Mouse (Mus musculus) midbrain, embryonic 15.5 days (tissue): ENCODE results near the gene Mcoln2. TPM values are rescaled to one million over a fixed set of nuclear protein-coding genes. Genes with fewer than 3 reads are reported as not detected.
A peak's percentile ranks its signal among the peaks of the same experiment; 100 is the strongest.
"Not testable (repeated sequence)": the region's sequence is repeated elsewhere in the genome, so short reads cannot be mapped to it uniquely, and the experiment has no call there.

ENCODE experiments used
- ATAC-seq: fragments of 200-750 bp; cut with Nextera tagmentation; replicated peaks from 2 replicates; pipeline ENCODE4 v1.8.0; 2017; ENCODE audit warnings: moderate TSS enrichment
- H3K27ac ChIP-seq: fragments of 300-500 bp; sonication (generic); 2 replicates; pipeline ENCODE4 v1.5.1; 2015; ENCODE audit warnings: mild to moderate bottlenecking, inconsistent platforms
- H3K27me3 ChIP-seq: fragments of 300-500 bp; sonication (generic); replicated peaks from 2 replicates; pipeline ENCODE4 v1.6.1; 2015; ENCODE audit warnings: inconsistent platforms
- H3K36me3 ChIP-seq: fragments of 300-500 bp; sonication (generic); replicated peaks from 2 replicates; pipeline ENCODE4 v1.6.1; 2015; ENCODE audit warnings: inconsistent platforms
- H3K4me1 ChIP-seq: fragments of 300-500 bp; sonication (generic); 2 replicates; pipeline ENCODE4 v1.6.1; 2015; ENCODE audit warnings: inconsistent platforms
- H3K4me2 ChIP-seq: fragments of 300-500 bp; sonication (generic); 2 replicates; pipeline ENCODE4 v1.6.1; 2015; ENCODE audit warnings: inconsistent platforms, mild to moderate bottlenecking, moderate library complexity
- H3K4me3 ChIP-seq: fragments of 300-500 bp; sonication (generic); 2 replicates; pipeline ENCODE4 v1.5.1; 2015; ENCODE audit warnings: mild to moderate bottlenecking, inconsistent platforms
- H3K9ac ChIP-seq: fragments of 300-500 bp; sonication (generic); 2 replicates; pipeline ENCODE4 v1.6.1; 2015; ENCODE audit warnings: mild to moderate bottlenecking, inconsistent platforms
- H3K9me3 ChIP-seq: fragments of 300-500 bp; sonication (generic); 2 replicates; pipeline ENCODE4 v1.6.1; 2016; ENCODE audit warnings: inconsistent platforms
- WGBS: fragments of 180-500 bp; shearing (Covaris S2); methylation state at CpG from one replicate; pipeline ENCODE4 v1.1.7; 2015; ENCODE audit warnings: mixed read lengths; 5-methylcytosine and 5-hydroxymethylcytosine counted together
- polyA plus RNA-seq: library from polyadenylated mRNA; unstranded; fragments of >200 nt; fragmentation: Nextera tagmentation; extraction: Ambion mirVana; gene quantifications from 2 replicates; pipeline ENCODE4 v1.2.1, GENCODE M21; 2015

The Mcoln2 gene
- polyA plus RNA-seq, 1 experiment from 2014 or later: 0.13 TPM

DNA sequence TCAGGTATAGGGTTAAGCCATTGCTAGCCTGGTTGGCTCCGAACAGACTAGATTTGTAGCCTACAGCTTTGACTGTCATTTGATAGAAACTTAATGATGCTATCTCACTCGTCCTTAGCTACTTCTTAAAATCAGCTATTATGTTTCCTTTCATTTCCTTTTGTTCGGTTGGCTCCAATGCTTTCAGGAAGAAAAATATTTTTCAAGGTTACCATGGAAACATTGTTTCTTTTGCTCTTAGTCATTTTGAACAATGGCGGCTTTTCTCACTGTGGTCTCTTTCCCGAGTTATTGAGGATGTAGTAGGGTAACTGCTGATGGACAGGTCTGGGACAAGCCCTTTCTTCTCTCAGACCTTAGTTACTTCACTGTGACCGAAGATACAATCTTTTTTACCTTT is 46.7 kb downstream of the Mcoln2 start:
- 31% methylated on average over 6 of the region's 6 CpGs for WGBS
- Histone ChIP-seq H3K4me2 (no peak overlapping the region), H3K27ac (no peak overlapping the region), H3K36me3 (no peaks in the 10 kb centered on the region), H3K4me1 (peaks cover 16% of the 10 kb centered on the region; the same call in 1 of the 2 replicates), H3K9me3 (no peaks in the 10 kb centered on the region), H3K27me3 (no peaks in the 10 kb centered on the region), H3K4me3 (no peak overlapping the region), H3K9ac (no peak overlapping the region)
- no peak; the same call in 1 of the 2 replicates for ATAC-seq

DNA sequence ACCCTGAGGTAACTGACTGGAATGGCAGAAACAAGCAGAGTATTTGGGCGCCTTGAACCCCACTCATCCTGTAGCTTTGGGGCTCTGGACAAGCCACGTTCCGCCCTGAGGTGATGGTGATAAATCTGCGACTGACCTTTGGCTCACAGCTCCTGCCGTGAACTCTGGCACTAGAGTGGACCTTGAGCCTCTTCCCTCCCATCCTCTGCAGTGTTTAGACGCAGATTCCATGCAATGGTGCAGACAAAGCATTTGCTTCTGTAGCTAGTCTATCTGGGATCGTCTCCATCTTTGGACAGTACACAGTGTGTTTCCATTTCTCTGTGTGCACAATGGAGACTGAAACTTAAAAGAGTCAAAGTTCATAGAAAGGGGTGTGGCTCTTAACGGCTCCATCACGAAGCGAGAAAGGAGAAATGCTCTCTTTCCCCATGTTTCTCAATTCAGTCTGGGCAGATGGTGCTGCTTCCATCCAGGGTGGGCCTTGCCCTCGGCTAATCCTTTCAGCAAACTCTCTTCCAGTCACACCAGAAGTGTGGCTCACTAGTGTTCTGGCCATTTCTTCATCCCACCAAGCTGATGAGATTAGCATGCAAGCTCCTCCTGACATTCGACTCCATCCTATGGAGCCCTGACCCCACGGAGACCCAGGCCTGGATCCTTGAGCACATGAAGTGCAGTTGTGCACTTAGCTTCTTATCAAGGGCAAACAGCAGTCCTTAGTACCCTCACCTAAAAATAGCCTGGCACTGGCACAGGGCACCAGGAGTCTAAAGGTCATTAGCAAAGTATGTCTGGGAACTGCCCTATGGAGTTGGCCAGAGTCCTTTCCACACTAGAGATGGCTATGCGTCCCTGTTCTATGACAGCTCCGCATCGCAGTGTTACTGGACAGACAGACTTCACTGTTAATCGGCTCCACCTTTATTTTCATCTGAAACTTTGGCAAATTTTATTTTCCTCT is 47.4 kb downstream of the Mcoln2 start:
- Histone ChIP-seq H3K27me3 (no peaks in the 10 kb centered on the region), H3K27ac (no peak overlapping the region), H3K9ac (no peak overlapping the region), H3K36me3 (no peaks in the 10 kb centered on the region), H3K9me3 (no peaks in the 10 kb centered on the region), H3K4me3 (no peak overlapping the region), H3K4me2 (no peak overlapping the region), H3K4me1 (peaks cover 16% of the 10 kb centered on the region; the same call in 1 of the 2 replicates)
- ATAC-seq: 0 out of 2 replicates have a peak, but pooled peaks have one; percentile 13
- WGBS: 82% methylated on average over 17 of the region's 17 CpGs

- H3K27ac ChIP-seq: no peak overlapping the region
- no peaks in the 10 kb centered on the region for H3K9me3 ChIP-seq
- 86% methylated on average over 12 of the region's 12 CpGs for WGBS
- no peak overlapping the region for H3K9ac ChIP-seq
- ATAC-seq: no peak
- no peak overlapping the region for H3K4me3 ChIP-seq
- H3K36me3 ChIP-seq: no peaks in the 10 kb centered on the region
- H3K4me1 ChIP-seq: peaks cover 16% of the 10 kb centered on the region; the same call in 1 of the 2 replicates
- H3K27me3 ChIP-seq: no peaks in the 10 kb centered on the region
- no peak overlapping the region for H3K4me2 ChIP-seq
Measured at GRCm38 (mm10) chr3:146197785-146198184, 48.2 kb downstream of the Mcoln2 start.

- Histone ChIP-seq H3K27me3 (no peaks in the 10 kb centered on the region), H3K4me2 (no peak overlapping the region), H3K9ac (no peak overlapping the region), H3K9me3 (no peaks in the 10 kb centered on the region), H3K27ac (no peak overlapping the region), H3K4me3 (no peak overlapping the region), H3K36me3 (no peaks in the 10 kb centered on the region), H3K4me1 (peaks cover 16% of the 10 kb centered on the region; the same call in 1 of the 2 replicates)
- 61% methylated on average over 11 of the region's 11 CpGs for WGBS
- no peak for ATAC-seq
Measured at GRCm38 (mm10) chr3:146198803-146199481, 49.3 kb downstream of the Mcoln2 start.

DNA sequence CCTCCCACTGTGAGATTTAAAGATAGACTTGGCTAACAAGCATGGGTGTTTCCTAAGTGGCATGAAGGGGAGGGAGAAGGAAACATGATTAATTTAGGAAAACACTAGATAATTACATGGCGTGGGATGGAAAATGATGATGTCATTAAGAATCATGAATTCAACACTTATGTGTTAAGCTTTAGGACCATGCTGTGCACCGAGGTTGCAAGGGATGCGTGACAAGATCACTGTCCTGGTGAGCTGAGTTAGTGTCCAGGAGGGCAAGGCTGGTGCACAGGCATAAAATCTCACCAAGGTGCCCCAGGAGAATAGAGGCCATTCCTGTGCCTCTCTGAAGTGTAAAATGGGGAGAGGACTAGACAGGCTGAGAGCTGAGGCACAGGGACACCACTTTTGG is 49.9 kb downstream of the Mcoln2 start:
- Histone ChIP-seq H3K9ac (no peak overlapping the region), H3K4me3 (no peak overlapping the region), H3K4me1 (peaks cover 16% of the 10 kb centered on the region; the same call in 1 of the 2 replicates), H3K27me3 (no peaks in the 10 kb centered on the region), H3K36me3 (no peaks in the 10 kb centered on the region), H3K9me3 (no peaks in the 10 kb centered on the region), H3K27ac (no peak overlapping the region), H3K4me2 (no peak overlapping the region)
- 71% methylated on average over 3 of the region's 3 CpGs for WGBS
- no peak for ATAC-seq

DNA sequence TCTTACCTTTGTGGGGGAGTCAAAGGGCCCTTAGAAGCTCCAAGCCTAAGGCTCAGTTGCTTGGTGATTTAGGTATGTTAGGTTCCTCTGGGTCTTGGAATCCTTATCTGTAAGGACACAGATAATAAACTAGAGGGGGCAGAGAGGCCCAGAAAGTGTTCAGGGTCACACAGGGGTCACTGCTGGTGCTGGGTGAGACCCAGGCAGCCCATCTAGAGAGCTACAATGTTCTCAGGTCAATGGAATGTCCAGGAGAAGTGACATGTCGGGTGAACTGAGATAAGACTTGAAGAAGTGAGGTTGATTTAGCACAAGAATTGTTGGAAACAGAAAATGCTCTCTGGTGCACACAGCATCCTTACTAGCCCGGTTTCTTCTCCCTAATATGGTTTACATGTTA is 54.7 kb downstream of the Mcoln2 start:
- Histone ChIP-seq H3K27me3 (no peaks in the 10 kb centered on the region), H3K4me3 (no peak overlapping the region), H3K9ac (no peak overlapping the region), H3K4me1 (peaks cover 3% of the 10 kb centered on the region; the same call in 1 of the 2 replicates), H3K4me2 (no peak overlapping the region), H3K36me3 (no peaks in the 10 kb centered on the region), H3K9me3 (no peaks in the 10 kb centered on the region), H3K27ac (no peak overlapping the region)
- no peak for ATAC-seq
- WGBS: 78% methylated on average over 2 of the region's 2 CpGs

GRCm38 (mm10) chr3:146205305-146205704 is 55.7 kb downstream of the Mcoln2 start:
- H3K4me3 ChIP-seq: no peak overlapping the region
- no peaks in the 10 kb centered on the region for H3K4me1 ChIP-seq
- H3K36me3 ChIP-seq: no peaks in the 10 kb centered on the region
- H3K9me3 ChIP-seq: no peaks in the 10 kb centered on the region
- H3K27ac ChIP-seq: no peak overlapping the region
- H3K4me2 ChIP-seq: no peak overlapping the region
- 81% methylated on average over 11 of the region's 11 CpGs for WGBS
- no peak for ATAC-seq
- H3K27me3 ChIP-seq: no peaks in the 10 kb centered on the region
- no peak overlapping the region for H3K9ac ChIP-seq

DNA sequence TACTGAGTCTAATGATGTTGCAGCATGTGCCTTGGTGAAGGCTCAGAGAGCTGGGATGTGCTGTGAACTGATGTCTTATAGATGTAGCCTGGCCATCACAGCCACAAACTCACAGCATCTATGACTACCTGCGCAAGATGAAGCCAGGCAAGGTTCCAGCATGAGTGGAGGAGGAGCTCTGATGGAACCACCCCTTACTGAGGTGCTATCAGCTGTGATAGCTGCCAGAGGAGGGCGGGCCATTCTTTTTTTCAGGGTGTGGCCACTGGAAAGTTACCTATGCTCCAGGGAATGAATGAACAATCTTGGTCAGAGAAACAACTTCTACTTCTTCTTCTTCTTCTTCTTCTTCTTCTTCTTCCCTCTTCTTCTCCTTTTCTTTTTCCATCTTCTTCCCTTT is 57.0 kb downstream of the Mcoln2 start:
- no peak for ATAC-seq
- no peak overlapping the region for H3K4me2 ChIP-seq
- H3K36me3 ChIP-seq: no peaks in the 10 kb centered on the region
- H3K4me3 ChIP-seq: no peak overlapping the region
- 78% methylated on average over 2 of the region's 2 CpGs for WGBS
- no peaks in the 10 kb centered on the region for H3K4me1 ChIP-seq
- no peaks in the 10 kb centered on the region for H3K9me3 ChIP-seq
- no peaks in the 10 kb centered on the region for H3K27me3 ChIP-seq
- no peak overlapping the region for H3K9ac ChIP-seq
- H3K27ac ChIP-seq: no peak overlapping the region

DNA sequence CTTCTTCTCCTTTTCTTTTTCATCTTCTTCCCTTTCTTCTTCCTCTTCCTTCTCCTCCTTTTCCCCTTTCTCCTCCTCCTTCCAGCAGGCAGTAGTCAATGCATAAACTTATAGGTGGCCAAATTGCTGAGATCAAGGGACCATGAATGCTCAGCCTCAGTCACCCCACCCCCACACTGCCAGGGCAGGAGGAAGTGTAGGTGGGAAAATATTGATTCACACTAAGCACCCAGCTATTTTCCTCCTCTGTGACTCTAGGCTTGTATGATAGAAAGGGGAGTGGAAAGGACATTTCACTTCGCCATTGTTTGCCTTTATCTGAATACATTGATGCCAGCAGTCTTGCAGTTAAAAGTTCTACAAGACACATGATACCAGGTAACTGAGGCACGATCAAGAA is 57.8 kb downstream of the Mcoln2 start:
- 85% methylated on average over 2 of the region's 2 CpGs for WGBS
- ATAC-seq: no peak

DNA sequence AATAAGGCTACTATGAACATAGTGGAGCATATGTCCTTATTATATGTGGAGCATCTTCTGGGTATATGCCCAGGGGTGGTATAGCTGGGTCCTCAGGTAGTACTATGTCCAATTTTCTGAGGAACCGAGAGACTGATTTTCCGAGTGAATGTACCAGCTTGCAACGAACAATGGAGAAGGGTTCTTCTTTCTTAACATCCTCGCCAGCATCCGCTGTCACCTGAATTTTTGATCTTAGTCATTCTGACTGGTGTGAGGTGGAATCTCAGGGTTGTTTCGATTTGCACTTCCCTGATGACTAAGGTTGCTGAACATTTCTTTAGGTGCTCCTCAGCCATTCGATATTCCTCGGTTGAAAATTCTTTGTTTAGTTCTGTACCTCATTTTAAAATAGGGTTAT is 60.1 kb downstream of the Mcoln2 start:
- not testable (repeated sequence) for H3K9ac ChIP-seq, H3K27ac ChIP-seq, H3K36me3 ChIP-seq, H3K4me3 ChIP-seq, H3K4me2 ChIP-seq, ATAC-seq, H3K9me3 ChIP-seq, H3K27me3 ChIP-seq, H3K4me1 ChIP-seq
- 95% methylated on average over 8 of the region's 8 CpGs for WGBS

More for the DNA sequence above, 57.8 kb downstream of the Mcoln2 start:
- Histone ChIP-seq H3K4me2 (no peak overlapping the region), H3K27me3 (no peaks in the 10 kb centered on the region), H3K9ac (no peak overlapping the region), H3K4me1 (no peaks in the 10 kb centered on the region), H3K4me3 (no peak overlapping the region), H3K27ac (no peak overlapping the region), H3K9me3 (no peaks in the 10 kb centered on the region), H3K36me3 (no peaks in the 10 kb centered on the region)

DNA sequence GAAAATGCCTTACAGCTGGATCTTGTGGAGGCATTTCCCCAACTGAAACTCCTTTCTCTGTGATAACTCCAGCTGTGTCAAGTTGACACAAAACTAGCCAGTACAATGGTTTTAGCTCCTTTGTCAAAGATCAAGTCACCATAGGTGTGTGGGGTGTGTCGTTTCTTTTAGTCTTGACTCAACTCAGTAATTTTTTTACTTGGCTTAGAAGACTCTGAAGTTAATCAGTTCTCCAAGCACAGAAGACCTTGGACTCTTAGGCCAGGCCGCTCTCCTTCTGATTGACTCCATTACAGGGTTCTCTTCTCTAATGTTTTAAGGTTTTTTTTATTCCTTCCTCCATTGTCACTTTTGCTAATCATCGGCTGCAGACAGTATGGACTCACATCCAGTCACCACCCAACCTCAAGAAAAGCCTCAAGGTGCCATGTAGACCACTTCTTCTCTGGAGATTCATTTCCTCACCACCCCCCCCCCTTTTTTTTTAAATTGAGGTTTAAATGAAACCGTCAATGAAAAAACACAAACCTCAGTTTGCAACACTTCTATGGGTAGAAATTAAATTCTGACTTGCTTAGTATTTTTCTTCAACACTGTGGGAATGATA is 61.6 kb downstream of the Mcoln2 start:
- Histone ChIP-seq H3K4me1 (no peaks in the 10 kb centered on the region), H3K27me3 (no peaks in the 10 kb centered on the region), H3K9me3 (no peaks in the 10 kb centered on the region), H3K4me3 (no peak overlapping the region), H3K27ac (no peak overlapping the region), H3K36me3 (no peaks in the 10 kb centered on the region), H3K4me2 (no peak overlapping the region), H3K9ac (no peak overlapping the region)
- whole genome bisulfite sequencing: 89% methylated on average over 4 of the region's 4 CpGs
- ATAC-seq: no peak

DNA sequence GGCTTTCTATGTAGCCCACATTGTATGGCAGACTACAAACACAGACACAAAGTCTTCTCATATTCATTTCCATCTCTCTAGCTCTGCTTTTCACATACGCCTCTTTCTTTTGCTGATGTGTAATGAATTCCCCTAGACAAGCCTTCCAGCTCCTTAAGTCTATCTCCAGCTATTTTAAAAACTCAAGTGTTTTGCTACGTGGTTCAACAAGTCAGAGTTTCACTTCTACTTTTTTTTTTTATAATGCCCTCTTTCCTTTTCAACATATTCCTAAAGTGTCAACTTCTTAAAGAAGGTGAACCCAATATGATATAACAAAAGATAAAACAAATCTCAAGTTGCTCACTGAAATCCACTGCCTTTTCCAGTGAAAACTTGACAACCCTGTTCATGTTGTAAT is 62.3 kb downstream of the Mcoln2 start:
- Histone ChIP-seq H3K27me3 (no peaks in the 10 kb centered on the region), H3K4me2 (no peak overlapping the region), H3K4me1 (no peaks in the 10 kb centered on the region), H3K9me3 (no peaks in the 10 kb centered on the region), H3K4me3 (no peak overlapping the region), H3K36me3 (no peaks in the 10 kb centered on the region), H3K27ac (no peak overlapping the region), H3K9ac (no peak overlapping the region)
- ATAC-seq: no peak
- 86% methylated on average over 2 of the region's 2 CpGs for WGBS
